Mouse (Mus musculus): ENCODE measurements around the gene Nhej1.

DNA sequence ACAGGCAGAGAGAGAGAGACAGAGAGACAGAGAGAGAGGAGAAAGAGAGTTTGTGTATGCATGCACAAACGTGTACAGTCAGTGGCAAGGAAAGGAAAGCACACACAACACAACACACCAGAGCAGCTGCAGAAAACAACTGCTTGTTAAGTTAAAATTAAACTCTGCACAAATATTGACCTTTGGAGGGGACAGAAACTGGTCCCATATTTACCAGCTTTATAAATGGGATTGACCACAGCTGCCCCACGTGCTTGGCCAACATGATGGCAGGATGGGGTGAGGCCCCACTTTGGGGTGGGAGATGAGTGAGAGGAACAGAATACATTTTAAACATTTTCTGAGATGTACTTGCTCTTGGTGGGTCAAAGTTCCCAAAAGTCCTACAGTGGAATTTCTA lies 114.8 kb downstream of the Nhej1 start:
- TF ChIP-seq JUND (IDR thresholded peaks at IDR 0.05; ENCODE audit: low read depth, low read length) = no peak
- TF ChIP-seq USF1 (IDR thresholded peaks at IDR 0.05; ENCODE audit: low read depth, low read length) = no peak
- TF ChIP-seq GATA1 (IDR thresholded peaks at IDR 0.05; ENCODE audit: low read depth, low read length) = no peak
- TF ChIP-seq POLR2AphosphoS2 (IDR thresholded peaks at IDR 0.05; ENCODE audit: low read length) = no peak
- TF ChIP-seq EP300 (IDR thresholded peaks at IDR 0.05; ENCODE audit: low read depth in 1 of 2, low read length in 2 of 2) = no peak
